Mouse (Mus musculus) kidney, postnatal 4 days (tissue): ENCODE results near the gene Draxin.
"Not testable (repeated sequence)": the region's sequence is repeated elsewhere in the genome, so short reads cannot be mapped to it uniquely, and the experiment has no call there.

Experiments
- DNase-seq, 2 experiments: peaks; one replicate each; pipeline ENCODE4 v3.0.0; 2021; ENCODE audit warnings: mixed read lengths in 2 of 2

Gene Draxin

GRCm38 (mm10) chr4:148056246-148056645 is 74.3 kb downstream of the Draxin start:
- DNase-seq, result no peak

- DNase-seq, result no peak
These were observed 75.4 kb downstream of the Draxin start for GRCm38 (mm10) chr4:148054961-148055695.

- no peak for DNase-seq
These were observed 77.0 kb downstream of the Draxin start for GRCm38 (mm10) chr4:148053417-148053920.

- DNase-seq, result no peak
These were observed 77.5 kb downstream of the Draxin start for GRCm38 (mm10) chr4:148052976-148053375.

GRCm38 (mm10) chr4:148051886-148052285 is 78.6 kb downstream of the Draxin start:
- no peak for DNase-seq

GRCm38 (mm10) chr4:148051046-148051776 is 79.3 kb downstream of the Draxin start:
- no peak for DNase-seq

- DNase-seq, result not testable (repeated sequence)
These were observed 80.0 kb downstream of the Draxin start for GRCm38 (mm10) chr4:148050396-148050914.
